Mouse (Mus musculus): Measurements from ENCODE around the gene Stx12. TPM values are rescaled to one million over a fixed set of nuclear protein-coding genes. Genes with fewer than 3 reads are reported as not detected.

The Stx12 gene
- polyA plus RNA-seq, 2 experiments = 54.2 to 65.2 TPM

DNA sequence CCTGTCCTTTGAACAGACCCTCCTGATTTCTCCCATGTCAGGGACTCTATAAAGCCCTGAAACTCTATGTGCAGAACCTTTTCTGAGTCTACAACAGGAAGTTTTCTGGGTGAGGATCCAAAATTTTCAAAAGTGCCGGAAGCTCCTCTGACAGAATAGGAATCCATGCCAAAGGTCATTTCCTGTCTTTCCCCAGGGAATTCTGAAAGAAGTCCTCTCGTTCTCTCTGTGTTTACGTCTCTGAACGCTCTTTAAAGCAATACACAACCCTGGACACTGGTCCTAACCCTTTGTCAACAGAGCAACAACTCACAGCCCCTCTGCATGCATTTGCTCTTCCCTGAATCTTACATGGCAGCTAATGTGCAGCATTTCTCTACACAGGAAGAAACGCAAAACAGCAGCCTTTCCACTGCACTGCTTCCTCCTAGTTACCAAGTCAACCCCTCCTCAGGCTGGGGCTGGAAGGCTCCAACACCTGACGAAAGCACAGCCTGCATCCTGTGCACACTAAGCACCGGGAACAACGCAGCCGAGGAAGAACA is 20.5 kb upstream of the Stx12 start:
- no peaks in the 10 kb centered on the region for H3K4me1 ChIP-seq (ENCODE audit: control insufficient read depth, insufficient read depth, low read length)
- no peaks in the 10 kb centered on the region for H3K27me3 ChIP-seq (ENCODE audit: control insufficient read depth, insufficient read depth, low read length)
- DNase-seq (ENCODE audit: low spot score) = no peak
- no peak overlapping the region for H3K9ac ChIP-seq (ENCODE audit: low read depth, low read length, severe bottlenecking)
- ATAC-seq (ENCODE audit: low FRiP score, low read depth) = no peak
- H3K4me2 ChIP-seq (replicated peaks; ENCODE audit: low read depth, low read length, severe bottlenecking) = no peak overlapping the region
- no peaks in the 10 kb centered on the region for H3K9me3 ChIP-seq (ENCODE audit: control insufficient read depth, low read length)
- 70% methylated on average over 9 of the region's 9 CpGs for WGBS
- TF ChIP-seq POLR2A (IDR thresholded peaks at IDR 0.05; ENCODE audit: borderline replicate concordance, extremely low read depth, insufficient read depth, insufficient read length) = no peak
- H3K27ac ChIP-seq (replicated peaks; ENCODE audit: low read depth, low read length) = no peak overlapping the region; the same call in 1 of the 2 replicates
- H3K36me3 ChIP-seq (ENCODE audit: control insufficient read depth, insufficient read depth, low read length) = peaks cover 57% of the 10 kb centered on the region
- no peak overlapping the region for H3K4me3 ChIP-seq (replicated peaks; ENCODE audit: low read length)

DNA sequence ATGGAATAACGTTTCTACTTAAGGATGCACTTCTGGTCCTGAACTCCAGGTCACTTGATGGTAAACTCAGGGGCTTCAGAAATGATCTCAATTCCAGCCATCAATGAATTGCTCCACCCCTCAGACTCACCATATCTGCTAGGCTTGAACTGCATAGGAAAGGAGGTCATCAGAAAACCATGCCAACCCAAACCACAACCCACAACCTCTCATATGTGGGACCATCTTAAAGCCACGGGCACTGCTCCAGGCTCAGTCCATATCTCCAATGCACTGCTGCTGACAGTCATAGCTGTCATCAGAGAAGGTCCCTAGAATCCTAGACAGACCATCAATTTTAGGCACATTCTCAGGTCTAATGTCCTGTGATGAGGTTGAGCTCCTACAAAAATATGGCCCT is 19.8 kb upstream of the Stx12 start:
- Histone ChIP-seq H3K4me2 (replicated peaks; ENCODE audit: low read depth, low read length, severe bottlenecking) (no peak overlapping the region), H3K9me3 (ENCODE audit: control insufficient read depth, low read length) (no peaks in the 10 kb centered on the region), H3K9ac (ENCODE audit: low read depth, low read length, severe bottlenecking) (no peak overlapping the region), H3K36me3 (ENCODE audit: control insufficient read depth, insufficient read depth, low read length) (peaks cover 50% of the 10 kb centered on the region), H3K27me3 (ENCODE audit: control insufficient read depth, insufficient read depth, low read length) (no peaks in the 10 kb centered on the region), H3K27ac (replicated peaks; ENCODE audit: low read depth, low read length) (no peak overlapping the region), H3K4me1 (ENCODE audit: control insufficient read depth, insufficient read depth, low read length) (no peaks in the 10 kb centered on the region), H3K4me3 (replicated peaks; ENCODE audit: low read length) (no peak overlapping the region)
- TF ChIP-seq POLR2A (IDR thresholded peaks at IDR 0.05; ENCODE audit: borderline replicate concordance, extremely low read depth, insufficient read depth, insufficient read length) = no peak
- DNase-seq (ENCODE audit: low spot score) (no peak), ATAC-seq (ENCODE audit: low FRiP score, low read depth) (no peak)
- WGBS = 89% methylated on average over 2 of the region's 2 CpGs

DNA sequence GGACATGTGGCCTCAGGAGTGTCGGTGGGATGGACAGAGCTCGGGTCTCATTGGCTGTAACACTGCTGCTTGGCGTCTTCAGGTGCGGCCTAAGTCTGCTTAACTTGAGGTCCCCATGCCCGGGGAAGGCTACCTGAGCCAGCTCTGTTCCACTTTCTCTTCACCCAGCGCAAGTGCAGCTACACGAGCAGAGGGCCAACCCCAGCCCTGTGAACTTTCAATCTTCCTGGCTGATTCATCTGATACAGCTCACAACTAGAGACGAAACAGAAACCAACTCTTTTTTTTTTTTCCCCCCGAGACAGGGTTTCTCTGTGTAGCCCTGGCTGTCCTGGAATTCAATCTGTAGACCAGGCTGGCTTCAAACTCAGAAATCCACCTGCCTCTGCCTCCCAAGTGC is 13.9 kb upstream of the Stx12 start:
- Histone ChIP-seq H3K9ac (ENCODE audit: low read depth, low read length, severe bottlenecking) (no peak overlapping the region), H3K4me1 (ENCODE audit: control insufficient read depth, insufficient read depth, low read length) (no peaks in the 10 kb centered on the region), H3K4me3 (replicated peaks; ENCODE audit: low read length) (no peak overlapping the region), H3K27ac (replicated peaks; ENCODE audit: low read depth, low read length) (no peak overlapping the region), H3K27me3 (ENCODE audit: control insufficient read depth, insufficient read depth, low read length) (no peaks in the 10 kb centered on the region), H3K4me2 (replicated peaks; ENCODE audit: low read depth, low read length, severe bottlenecking) (no peak overlapping the region), H3K36me3 (ENCODE audit: control insufficient read depth, insufficient read depth, low read length) (peaks cover 18% of the 10 kb centered on the region), H3K9me3 (ENCODE audit: control insufficient read depth, low read length) (no peaks in the 10 kb centered on the region)
- ATAC-seq (ENCODE audit: low FRiP score, low read depth) (no peak), DNase-seq (ENCODE audit: low spot score) (no peak)
- 86% methylated on average over 9 of the region's 9 CpGs for WGBS
- TF ChIP-seq POLR2A (IDR thresholded peaks at IDR 0.05; ENCODE audit: borderline replicate concordance, extremely low read depth, insufficient read depth, insufficient read length) = no peak

DNA sequence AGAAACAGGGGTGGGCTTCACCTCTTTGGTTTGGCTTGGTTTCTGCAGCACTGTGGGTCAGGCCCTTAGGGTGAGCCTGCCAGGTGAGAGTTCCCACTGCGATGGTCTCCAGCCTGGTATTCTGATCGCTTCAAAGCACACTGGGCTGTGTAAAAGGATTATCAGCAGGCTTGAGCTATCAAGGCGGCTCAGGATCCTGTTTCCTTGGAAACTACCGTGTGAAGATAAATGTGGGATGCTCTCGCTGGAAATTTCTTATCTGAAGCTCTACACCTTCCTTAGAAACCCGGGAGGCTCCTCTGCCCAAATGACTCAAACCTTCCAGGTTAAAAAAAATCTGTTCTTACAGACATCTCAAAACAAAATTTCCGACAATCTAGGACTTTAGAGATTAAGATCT is 10.1 kb upstream of the Stx12 start:
- 20% methylated on average over 7 of the region's 7 CpGs for WGBS
- no peak overlapping the region for H3K4me3 ChIP-seq (replicated peaks; ENCODE audit: low read length)
- H3K36me3 ChIP-seq (ENCODE audit: control insufficient read depth, insufficient read depth, low read length) = no peaks in the 10 kb centered on the region
- H3K27me3 ChIP-seq (ENCODE audit: control insufficient read depth, insufficient read depth, low read length) = no peaks in the 10 kb centered on the region
- DNase-seq (ENCODE audit: low spot score) (no peak), ATAC-seq (ENCODE audit: low FRiP score, low read depth) (no peak)
- no peak overlapping the region for H3K4me2 ChIP-seq (replicated peaks; ENCODE audit: low read depth, low read length, severe bottlenecking)
- TF ChIP-seq POLR2A (IDR thresholded peaks at IDR 0.05; ENCODE audit: borderline replicate concordance, extremely low read depth, insufficient read depth, insufficient read length) = no peak
- H3K4me1 ChIP-seq (ENCODE audit: control insufficient read depth, insufficient read depth, low read length) = no peaks in the 10 kb centered on the region
- no peak overlapping the region for H3K27ac ChIP-seq (replicated peaks; ENCODE audit: low read depth, low read length)
- H3K9ac ChIP-seq (ENCODE audit: low read depth, low read length, severe bottlenecking) = no peak overlapping the region
- no peaks in the 10 kb centered on the region for H3K9me3 ChIP-seq (ENCODE audit: control insufficient read depth, low read length)

DNA sequence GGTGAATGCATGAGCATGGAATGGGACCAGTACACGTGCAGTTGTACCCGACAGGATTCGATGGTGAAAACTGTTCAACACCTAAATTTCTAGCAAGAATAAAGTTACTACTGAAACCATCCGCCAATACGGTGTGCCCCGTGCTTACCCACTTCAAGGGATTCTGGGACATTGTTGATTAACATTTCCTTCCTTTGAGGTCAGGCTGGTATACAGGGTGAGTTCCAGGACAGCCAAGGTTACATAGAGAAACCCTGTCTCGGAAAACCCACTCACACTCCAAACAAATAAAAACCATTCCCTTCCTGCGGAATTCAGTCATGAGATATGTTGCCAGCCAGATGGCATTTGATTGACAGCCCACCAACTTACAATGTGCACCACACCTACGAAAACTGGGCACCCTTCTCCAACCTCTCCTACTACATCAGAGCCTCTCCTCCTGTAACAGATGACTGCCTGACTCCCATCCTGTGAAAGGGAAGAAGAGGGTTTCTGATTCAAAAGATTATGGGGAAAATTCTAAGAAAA is 600 bp upstream of the Stx12 start:
- H3K27me3 ChIP-seq (ENCODE audit: control insufficient read depth, insufficient read depth, low read length) = no peaks in the 10 kb centered on the region
- peaks cover 14% of the 10 kb centered on the region for H3K4me1 ChIP-seq (ENCODE audit: control insufficient read depth, insufficient read depth, low read length)
- DNase-seq (ENCODE audit: low spot score) (no peak), ATAC-seq (ENCODE audit: low FRiP score, low read depth) (no peak; the same call in 1 of the 2 replicates)
- peaks cover 9% of the 10 kb centered on the region for H3K36me3 ChIP-seq (ENCODE audit: control insufficient read depth, insufficient read depth, low read length)
- 7% methylated on average over 9 of the region's 9 CpGs for WGBS
- H3K27ac ChIP-seq (replicated peaks; ENCODE audit: low read depth, low read length) = peak overlapping the region; percentile 64; the same call in 1 of the 2 replicates
- H3K4me2 ChIP-seq (replicated peaks; ENCODE audit: low read depth, low read length, severe bottlenecking) = peak overlapping the region; percentile 81
- no peak for TF ChIP-seq POLR2A (IDR thresholded peaks at IDR 0.05; ENCODE audit: borderline replicate concordance, extremely low read depth, insufficient read depth, insufficient read length)
- H3K9me3 ChIP-seq (ENCODE audit: control insufficient read depth, low read length) = no peaks in the 10 kb centered on the region
- peak overlapping the region; percentile 93 for H3K9ac ChIP-seq (ENCODE audit: low read depth, low read length, severe bottlenecking)
- peak overlapping the region; percentile 98 for H3K4me3 ChIP-seq (replicated peaks; ENCODE audit: low read length)

Measured in limb, embryonic 14.5 days (tissue).